Mouse (Mus musculus) bone marrow macrophage, adult 2 months (primary cell): ENCODE measurements at regions not wholly inside any gene's neighbourhood (a gene's known extent, or its start where the extent isn't known, plus 50 kb on each side); places are given as distances from the start of the nearest gene placed in this dataset.

Experiments used
- CTCF ChIP-seq: IDR thresholded peaks from 2 replicates; pipeline ENCODE4 v1.5.1; 2012; ENCODE audit warnings: low read depth, mild to moderate bottlenecking, low read length, moderate library complexity
- POLR2A ChIP-seq: IDR thresholded peaks from 2 replicates; pipeline ENCODE4 v1.6.1; 2012; ENCODE audit warnings: mild to moderate bottlenecking, low read depth, low read length, borderline replicate concordance

DNA sequence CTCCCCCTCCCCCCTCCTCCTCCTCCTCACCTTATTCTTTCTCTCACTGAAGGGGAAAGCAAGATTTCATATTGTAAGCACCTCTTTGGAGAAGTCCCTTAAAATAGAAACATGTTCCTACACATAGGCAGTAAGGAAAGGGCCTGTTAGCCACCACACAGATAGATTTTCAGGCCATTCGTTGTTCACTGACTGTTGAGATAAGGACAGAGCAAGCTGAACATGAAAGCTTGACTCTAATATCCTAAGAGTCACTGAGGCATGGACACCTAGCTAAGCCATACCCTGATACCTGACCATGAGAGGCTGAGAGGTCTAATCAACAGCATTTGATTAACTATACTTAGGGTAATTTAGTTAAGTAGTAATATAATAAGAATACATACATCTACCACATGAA lies 609.7 kb downstream of the Kcnj2 start:
- TF ChIP-seq POLR2A (no peak), CTCF (no peak)
